Mouse (Mus musculus): ENCODE measurements at regions not wholly inside any gene's neighbourhood (a gene's known extent, or its start where the extent isn't known, plus 50 kb on each side); places are given as distances from the start of the nearest gene placed in this dataset.

DNA sequence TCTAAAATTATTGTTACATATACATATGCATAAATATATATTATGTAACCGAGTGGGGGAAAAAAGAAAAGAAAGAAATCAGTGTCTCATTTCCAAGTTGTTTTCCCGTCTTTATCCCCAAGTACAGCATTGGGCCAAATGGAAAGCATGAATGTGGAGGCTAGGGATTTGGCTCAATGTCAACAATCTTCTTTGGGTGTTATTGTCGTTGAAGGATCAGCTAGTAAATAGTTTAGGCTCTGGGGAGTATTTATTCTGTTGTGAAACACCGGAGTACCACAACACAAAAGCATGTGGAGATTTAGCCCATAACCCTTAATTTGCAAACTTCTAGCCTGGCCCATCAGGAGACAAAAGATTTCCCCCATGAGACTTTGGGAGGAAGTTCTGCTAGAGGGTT is 105.8 kb upstream of the Maf start:
- TF ChIP-seq EP300 (IDR thresholded peaks at IDR 0.05; ENCODE audit: low read depth) (no peak), CTCF (IDR thresholded peaks at IDR 0.05; ENCODE audit: low read depth) (no peak)

Measured in liver, embryonic 14.5 days (tissue).